Comparison of ENCODE assay signal across 9 mouse cellular contexts in the genomic region with DNA sequence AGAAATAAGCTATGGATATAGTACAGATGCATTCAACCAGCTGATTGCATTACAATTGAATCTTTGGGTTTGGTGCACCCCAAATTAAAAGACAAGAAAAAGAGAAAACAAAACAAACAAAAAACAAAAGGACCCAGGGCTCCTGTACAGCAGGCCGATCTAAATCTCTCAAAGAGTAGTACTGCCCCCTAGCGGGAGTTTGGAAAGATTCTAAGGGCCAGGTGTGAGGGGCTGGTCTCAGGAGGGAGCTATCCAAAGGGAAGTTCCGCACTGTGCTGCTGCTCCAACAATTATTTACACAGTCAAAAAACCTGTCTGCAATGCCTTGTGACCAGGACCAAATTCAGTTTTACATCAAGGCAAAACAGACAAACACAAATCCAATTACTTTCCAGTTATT.
DNase-seq lines count a peak whose midpoint lies in the region; ATAC-seq and TF ChIP-seq lines count a peak whose summit lies in the region.
"Had no signal": no experiment of that assay in that cellular context is flagged by ENCODE, and none has a peak within 500 bp of the region (broad histone marks: within the 10 kb centered on the region; RNA-seq: fewer than 3 reads in every experiment).

No protein-coding gene starts in this region.

- H3K27ac ChIP-seq in heart, adult 2 months, result no peak overlapping the region
- H3K27ac ChIP-seq in heart, embryonic 10.5 days, result no peak overlapping the region
- H3K27ac ChIP-seq in gastrocnemius, adult 2 months, result no peak overlapping the region
- no peak overlapping the region for H3K27ac ChIP-seq in limb, embryonic 13.5 days
- H3K27ac ChIP-seq in midbrain, embryonic 16.5 days (ENCODE audit: low read length), result no peak overlapping the region
- H3K27ac ChIP-seq in spleen, adult 2 months (ENCODE audit: insufficient read depth, low read length), result no peak overlapping the region

- no peak overlapping the region for H3K4me3 ChIP-seq in heart, adult 2 months
- H3K4me3 ChIP-seq in heart, embryonic 10.5 days, result no peak overlapping the region
- H3K4me3 ChIP-seq in gastrocnemius, adult 2 months, result no peak overlapping the region
- H3K4me3 ChIP-seq in limb, embryonic 13.5 days, result no peak overlapping the region
- no peak overlapping the region for H3K4me3 ChIP-seq in midbrain, embryonic 16.5 days (ENCODE audit: low read depth, low read length)
- no peak overlapping the region for H3K4me3 ChIP-seq in spleen, adult 2 months (ENCODE audit: extremely low read depth, insufficient read depth, insufficient read length)
- H3K4me3 ChIP-seq: myocyte had no signal

- no peaks in the 10 kb centered on the region for H3K79me2 ChIP-seq in heart, adult 2 months (replicated peaks; ENCODE audit: control insufficient read depth, insufficient read depth, low read length)

- H3K9me3 ChIP-seq in heart, embryonic 10.5 days, result no peaks in the 10 kb centered on the region
- H3K9me3 ChIP-seq in limb, embryonic 13.5 days, result no peaks in the 10 kb centered on the region
- no peaks in the 10 kb centered on the region for H3K9me3 ChIP-seq in midbrain, embryonic 16.5 days (replicated peaks; ENCODE audit: control insufficient read depth, low read length, poor library complexity, severe bottlenecking)

- H3K9ac ChIP-seq in heart, adult 2 months (ENCODE audit: low read depth, low read length), result no peak overlapping the region
- no peak overlapping the region for H3K9ac ChIP-seq in limb, embryonic 13.5 days
- H3K9ac ChIP-seq in midbrain, embryonic 16.5 days (ENCODE audit: low read depth, low read length), result no peak overlapping the region

- peak; percentile 52 to 57 for DNase-seq in heart, adult 2 months
- DNase-seq in heart, embryonic 10.5 days (ENCODE audit: low spot score), result no peak
- DNase-seq in cerebellum, adult 8-10 months, result peak; percentile 76
- DNase-seq in gastrocnemius, adult 2 months, result peak; percentile 59
- peak; percentile 75 to 77 for DNase-seq in kidney, adult 8-10 months
- peak; percentile 65 to 70 for DNase-seq in spleen, adult 2 months (ENCODE audit: low read depth in 1 of 2, low spot score in 2 of 2)

- TF ChIP-seq CTCF in heart, adult 2 months (IDR thresholded peaks at IDR 0.05), result peak; percentile 94
- peak; percentile 92 for TF ChIP-seq CTCF in gastrocnemius, adult 2 months (IDR thresholded peaks at IDR 0.05)
- TF ChIP-seq CTCF in spleen, adult 2 months (IDR thresholded peaks at IDR 0.05; ENCODE audit: extremely low read depth, insufficient read depth, insufficient read length, insufficient replicate concordance), result peak; percentile 62; the same call in 1 of the 2 replicates

- no peaks in the 10 kb centered on the region for H3K36me3 ChIP-seq in heart, adult 2 months (ENCODE audit: control insufficient read depth, insufficient read depth, low read length)
- H3K36me3 ChIP-seq in heart, embryonic 10.5 days, result no peaks in the 10 kb centered on the region
- no peaks in the 10 kb centered on the region for H3K36me3 ChIP-seq in limb, embryonic 13.5 days
- no peaks in the 10 kb centered on the region for H3K36me3 ChIP-seq in midbrain, embryonic 16.5 days (ENCODE audit: control insufficient read depth, insufficient read depth, low read length)
- H3K36me3 ChIP-seq in spleen, adult 2 months (ENCODE audit: control insufficient read depth, insufficient read depth, low read length), result no peaks in the 10 kb centered on the region

- intact Hi-C loops in heart, adult 2 months (cut with DNase I), result loop anchor here (1.0 to 10.0 kb wide), 4 partner anchors 140 to 512 kb away; no protein-coding TSS in a partner anchor
- intact Hi-C loops in gastrocnemius, adult 2 months (cut with DNase I), result loop anchor here (1.0 to 10.0 kb wide), 5 partner anchors 140 to 512 kb away; a partner anchor contains a TSS

- no peak overlapping the region for H3K4me2 ChIP-seq in limb, embryonic 13.5 days (replicated peaks)
- H3K4me2 ChIP-seq in midbrain, embryonic 16.5 days (ENCODE audit: low read length), result no peak overlapping the region

- 5% methylated on average over 3 of the region's 3 CpGs for WGBS in heart, adult 2 months
- 8% methylated on average over 3 of the region's 3 CpGs for WGBS in heart, embryonic 10.5 days
- WGBS in limb, embryonic 13.5 days, result 5% methylated on average over 3 of the region's 3 CpGs
- WGBS in midbrain, embryonic 16.5 days, result 4% methylated on average over 3 of the region's 3 CpGs
- WGBS in spleen, adult 2 months, result 4% methylated on average over 3 of the region's 3 CpGs

- peaks cover 4% of the 10 kb centered on the region for H3K4me1 ChIP-seq in heart, adult 2 months (ENCODE audit: control insufficient read depth, insufficient read depth, low read length)
- no peaks in the 10 kb centered on the region for H3K4me1 ChIP-seq in heart, embryonic 10.5 days
- H3K4me1 ChIP-seq in limb, embryonic 13.5 days, result peaks cover 24% of the 10 kb centered on the region
- H3K4me1 ChIP-seq in midbrain, embryonic 16.5 days (ENCODE audit: control insufficient read depth, insufficient read depth, low read length), result peaks cover 24% of the 10 kb centered on the region
- H3K4me1 ChIP-seq in spleen, adult 2 months (ENCODE audit: control insufficient read depth, insufficient read depth, insufficient read length), result peaks cover 25% of the 10 kb centered on the region; the same call in 1 of the 2 replicates

- no peak for TF ChIP-seq EP300 in heart, adult 2 months (IDR thresholded peaks at IDR 0.05; ENCODE audit: insufficient read depth, low read depth, low read length)

- H3K27me3 ChIP-seq in heart, adult 2 months (ENCODE audit: control insufficient read depth, insufficient read depth, low read length), result no peaks in the 10 kb centered on the region
- no peaks in the 10 kb centered on the region for H3K27me3 ChIP-seq in heart, embryonic 10.5 days (ENCODE audit: insufficient read depth, poor library complexity, severe bottlenecking)
- peaks cover 19% of the 10 kb centered on the region for H3K27me3 ChIP-seq in limb, embryonic 13.5 days
- H3K27me3 ChIP-seq in midbrain, embryonic 16.5 days (ENCODE audit: control insufficient read depth, insufficient read depth, low read depth, low read length), result no peaks in the 10 kb centered on the region
- no peaks in the 10 kb centered on the region for H3K27me3 ChIP-seq in spleen, adult 2 months (ENCODE audit: control insufficient read depth, insufficient read depth, low read length)

- TF ChIP-seq POLR2A in heart, adult 2 months (IDR thresholded peaks at IDR 0.05; ENCODE audit: insufficient read depth, low read depth, low read length), result no peak
- TF ChIP-seq POLR2A in spleen, adult 2 months (IDR thresholded peaks at IDR 0.05; ENCODE audit: low read depth, low read length), result no peak

- ATAC-seq in limb, embryonic 13.5 days (ENCODE audit: low FRiP score, low read depth), result peak; percentile 76; the same call in 1 of the 2 replicates
- ATAC-seq in midbrain, embryonic 16.5 days, result peak; percentile 87
